Mouse (Mus musculus): ENCODE measurements around the gene Scd4. TPM values are rescaled to one million over a fixed set of nuclear protein-coding genes. Genes with fewer than 3 reads are reported as not detected.

The Scd4 gene
- polyA plus RNA-seq (2015; fragmentation: Nextera tagmentation; extraction: Ambion mirVana): 0.12 and 0.17 TPM in 2 replicates

- Histone ChIP-seq H3K9ac (replicated peaks; ENCODE audit: low read length) (0 out of 2 replicates have a peak within 1 kb of the TSS, but pooled peaks have one; percentile 2), H3K4me1 (ENCODE audit: insufficient read depth, low read length) (0 out of 2 replicates have a peak, but pooled peaks cover 3% of the 10 kb centered on the region), H3K4me3 (ENCODE audit: low read length) (no peak within 1 kb of the TSS), H3K9me3 (ENCODE audit: low read length) (no peaks in the 10 kb centered on the region), H3K36me3 (ENCODE audit: insufficient read depth, low read length) (no peaks in the 10 kb centered on the region), H3K4me2 (replicated peaks; ENCODE audit: low read depth, low read length) (no peak within 1 kb of the TSS), H3K27me3 (ENCODE audit: insufficient read depth, low read length) (no peaks in the 10 kb centered on the region), H3K27ac (ENCODE audit: low read length) (no peak within 1 kb of the TSS)
- 81% methylated on average over 10 of the region's 10 CpGs for WGBS
- peak; percentile 86 for ATAC-seq (ENCODE audit: low FRiP score, low TSS enrichment)
Measured at GRCm38 (mm10) chr19:44332833-44333623, at the start of gene Scd4. TSS of gene Scd4 (plus strand) at chr19:44333092.

GRCm38 (mm10) chr19:44283157-44284024 is 49.5 kb upstream of the Scd4 start:
- H3K4me1 ChIP-seq (ENCODE audit: insufficient read depth, low read length): peaks cover 57% of the 10 kb centered on the region
- H3K4me3 ChIP-seq (ENCODE audit: low read length): peak overlapping the region; percentile 48
- H3K27ac ChIP-seq (ENCODE audit: low read length): peak overlapping the region; percentile 97
- H3K27me3 ChIP-seq (ENCODE audit: insufficient read depth, low read length): no peaks in the 10 kb centered on the region
- peak overlapping the region; percentile 72 for H3K9ac ChIP-seq (replicated peaks; ENCODE audit: low read length)
- ATAC-seq (ENCODE audit: low FRiP score, low TSS enrichment): no peak
- WGBS: 23% methylated on average over 15 of the region's 15 CpGs
- peak overlapping the region; percentile 78 for H3K4me2 ChIP-seq (replicated peaks; ENCODE audit: low read depth, low read length)
- H3K9me3 ChIP-seq (ENCODE audit: low read length): no peaks in the 10 kb centered on the region
- H3K36me3 ChIP-seq (ENCODE audit: insufficient read depth, low read length): no peaks in the 10 kb centered on the region

- Histone ChIP-seq H3K4me1 (ENCODE audit: insufficient read depth, low read length) (peaks cover 57% of the 10 kb centered on the region), H3K36me3 (ENCODE audit: insufficient read depth, low read length) (no peaks in the 10 kb centered on the region), H3K4me2 (replicated peaks; ENCODE audit: low read depth, low read length) (peak overlapping the region; percentile 78), H3K27me3 (ENCODE audit: insufficient read depth, low read length) (no peaks in the 10 kb centered on the region), H3K27ac (ENCODE audit: low read length) (peak overlapping the region; percentile 97), H3K9me3 (ENCODE audit: low read length) (no peaks in the 10 kb centered on the region), H3K9ac (replicated peaks; ENCODE audit: low read length) (peak overlapping the region; percentile 72), H3K4me3 (ENCODE audit: low read length) (peak overlapping the region; percentile 48)
- WGBS: under 1% methylated on average over 37 of the region's 38 CpGs
- peak; percentile 99 for ATAC-seq (ENCODE audit: low FRiP score, low TSS enrichment)
Measured at GRCm38 (mm10) chr19:44284025-44284695, 48.7 kb upstream of the Scd4 start.

- 2% methylated on average over 11 of the region's 11 CpGs for WGBS
- Histone ChIP-seq H3K36me3 (ENCODE audit: insufficient read depth, low read length) (no peaks in the 10 kb centered on the region), H3K4me3 (ENCODE audit: low read length) (peak overlapping the region; percentile 48), H3K9ac (replicated peaks; ENCODE audit: low read length) (peak overlapping the region; percentile 72), H3K27me3 (ENCODE audit: insufficient read depth, low read length) (no peaks in the 10 kb centered on the region), H3K9me3 (ENCODE audit: low read length) (no peaks in the 10 kb centered on the region), H3K27ac (ENCODE audit: low read length) (peak overlapping the region; percentile 97), H3K4me2 (replicated peaks; ENCODE audit: low read depth, low read length) (peak overlapping the region; percentile 78), H3K4me1 (ENCODE audit: insufficient read depth, low read length) (peaks cover 55% of the 10 kb centered on the region)
- ATAC-seq (ENCODE audit: low FRiP score, low TSS enrichment): peak; percentile 68
Measured at GRCm38 (mm10) chr19:44284723-44285122, 48.2 kb upstream of the Scd4 start.

- Histone ChIP-seq H3K9me3 (ENCODE audit: low read length) (no peaks in the 10 kb centered on the region), H3K4me1 (ENCODE audit: insufficient read depth, low read length) (peaks cover 54% of the 10 kb centered on the region), H3K36me3 (ENCODE audit: insufficient read depth, low read length) (no peaks in the 10 kb centered on the region), H3K9ac (replicated peaks; ENCODE audit: low read length) (no peak overlapping the region), H3K4me3 (ENCODE audit: low read length) (no peak overlapping the region), H3K27ac (ENCODE audit: low read length) (no peak overlapping the region), H3K27me3 (ENCODE audit: insufficient read depth, low read length) (no peaks in the 10 kb centered on the region), H3K4me2 (replicated peaks; ENCODE audit: low read depth, low read length) (no peak overlapping the region)
- no peak for ATAC-seq (ENCODE audit: low FRiP score, low TSS enrichment)
- WGBS: 83% methylated on average over 8 of the region's 8 CpGs
Measured at GRCm38 (mm10) chr19:44285554-44285953, 47.3 kb upstream of the Scd4 start.

- no peak overlapping the region for H3K27ac ChIP-seq (ENCODE audit: low read length)
- WGBS: 52% methylated on average over 2 of the region's 2 CpGs
- no peak overlapping the region for H3K4me3 ChIP-seq (ENCODE audit: low read length)
- H3K9me3 ChIP-seq (ENCODE audit: low read length): no peaks in the 10 kb centered on the region
- no peaks in the 10 kb centered on the region for H3K36me3 ChIP-seq (ENCODE audit: insufficient read depth, low read length)
- no peak overlapping the region for H3K4me2 ChIP-seq (replicated peaks; ENCODE audit: low read depth, low read length)
- no peak for ATAC-seq (ENCODE audit: low FRiP score, low TSS enrichment)
- H3K9ac ChIP-seq (replicated peaks; ENCODE audit: low read length): no peak overlapping the region
- no peaks in the 10 kb centered on the region for H3K27me3 ChIP-seq (ENCODE audit: insufficient read depth, low read length)
- peaks cover 49% of the 10 kb centered on the region for H3K4me1 ChIP-seq (ENCODE audit: insufficient read depth, low read length)
Measured at GRCm38 (mm10) chr19:44286109-44286508, 46.8 kb upstream of the Scd4 start.

GRCm38 (mm10) chr19:44287415-44288110 is 45.3 kb upstream of the Scd4 start:
- peaks cover 45% of the 10 kb centered on the region for H3K4me1 ChIP-seq (ENCODE audit: insufficient read depth, low read length)
- H3K36me3 ChIP-seq (ENCODE audit: insufficient read depth, low read length): no peaks in the 10 kb centered on the region
- no peaks in the 10 kb centered on the region for H3K9me3 ChIP-seq (ENCODE audit: low read length)
- WGBS: 71% methylated on average over 11 of the region's 11 CpGs
- no peak overlapping the region for H3K4me2 ChIP-seq (replicated peaks; ENCODE audit: low read depth, low read length)
- H3K27ac ChIP-seq (ENCODE audit: low read length): no peak overlapping the region
- no peak overlapping the region for H3K4me3 ChIP-seq (ENCODE audit: low read length)
- no peak overlapping the region for H3K9ac ChIP-seq (replicated peaks; ENCODE audit: low read length)
- ATAC-seq (ENCODE audit: low FRiP score, low TSS enrichment): no peak
- H3K27me3 ChIP-seq (ENCODE audit: insufficient read depth, low read length): no peaks in the 10 kb centered on the region

- no peaks in the 10 kb centered on the region for H3K27me3 ChIP-seq (ENCODE audit: insufficient read depth, low read length)
- WGBS: 83% methylated on average over 2 of the region's 2 CpGs
- H3K9me3 ChIP-seq (ENCODE audit: low read length): no peaks in the 10 kb centered on the region
- H3K4me1 ChIP-seq (ENCODE audit: insufficient read depth, low read length): peaks cover 51% of the 10 kb centered on the region
- H3K4me2 ChIP-seq (replicated peaks; ENCODE audit: low read depth, low read length): no peak overlapping the region
- H3K36me3 ChIP-seq (ENCODE audit: insufficient read depth, low read length): peaks cover 7% of the 10 kb centered on the region; the same call in 1 of the 2 replicates
- no peak overlapping the region for H3K9ac ChIP-seq (replicated peaks; ENCODE audit: low read length)
- ATAC-seq (ENCODE audit: low FRiP score, low TSS enrichment): no peak
- no peak overlapping the region for H3K4me3 ChIP-seq (ENCODE audit: low read length)
- H3K27ac ChIP-seq (ENCODE audit: low read length): peak overlapping the region; percentile 97; the same call in 1 of the 2 replicates
Measured at GRCm38 (mm10) chr19:44292083-44292482, 40.8 kb upstream of the Scd4 start.

GRCm38 (mm10) chr19:44292483-44292882 is 40.4 kb upstream of the Scd4 start:
- Histone ChIP-seq H3K4me2 (replicated peaks; ENCODE audit: low read depth, low read length) (peak overlapping the region; percentile 93), H3K27me3 (ENCODE audit: insufficient read depth, low read length) (no peaks in the 10 kb centered on the region), H3K36me3 (ENCODE audit: insufficient read depth, low read length) (peaks cover 9% of the 10 kb centered on the region), H3K4me3 (ENCODE audit: low read length) (peak overlapping the region; percentile 92; the same call in 1 of the 2 replicates), H3K4me1 (ENCODE audit: insufficient read depth, low read length) (peaks cover 54% of the 10 kb centered on the region), H3K27ac (ENCODE audit: low read length) (peak overlapping the region; percentile 97), H3K9ac (replicated peaks; ENCODE audit: low read length) (peak overlapping the region; percentile 73), H3K9me3 (ENCODE audit: low read length) (no peaks in the 10 kb centered on the region)
- ATAC-seq (ENCODE audit: low FRiP score, low TSS enrichment): no peak
- WGBS: 58% methylated on average over 3 of the region's 3 CpGs

Measured in kidney, embryonic 16.5 days (tissue).